Mouse (Mus musculus): ENCODE measurements around the gene E130114P18Rik.

E130114P18Rik gene

GRCm38 (mm10) chr4:97636569-97636968, 141.3 kb downstream of the E130114P18Rik start:
- no peak for DNase-seq

GRCm38 (mm10) chr4:97635757-97636292, 142.1 kb downstream of the E130114P18Rik start:
- no peak for DNase-seq

GRCm38 (mm10) chr4:97635296-97635755, 142.6 kb downstream of the E130114P18Rik start:
- DNase-seq = no peak

GRCm38 (mm10) chr4:97628881-97629605, 148.8 kb downstream of the E130114P18Rik start:
- no peak for DNase-seq

- DNase-seq = no peak
These were observed 151.7 kb downstream of the E130114P18Rik start for GRCm38 (mm10) chr4:97626002-97626720.

- no peak for DNase-seq
These were observed 154.7 kb downstream of the E130114P18Rik start for GRCm38 (mm10) chr4:97623165-97623564.

GRCm38 (mm10) chr4:97621731-97622130, 156.1 kb downstream of the E130114P18Rik start:
- no peak for DNase-seq

- no peak for DNase-seq
These were observed 157.5 kb downstream of the E130114P18Rik start for GRCm38 (mm10) chr4:97620409-97620808.

- no peak for DNase-seq
These were observed 159.1 kb downstream of the E130114P18Rik start for GRCm38 (mm10) chr4:97618668-97619373.

- DNase-seq = no peak
These were observed 162.8 kb downstream of the E130114P18Rik start for GRCm38 (mm10) chr4:97615031-97615430.

GRCm38 (mm10) chr4:97611251-97611847, 166.5 kb downstream of the E130114P18Rik start:
- no peak for DNase-seq

GRCm38 (mm10) chr4:97609831-97610727, 167.8 kb downstream of the E130114P18Rik start:
- no peak for DNase-seq

GRCm38 (mm10) chr4:97609329-97609728, 168.5 kb downstream of the E130114P18Rik start:
- DNase-seq = no peak

- no peak for DNase-seq
These were observed 169.2 kb downstream of the E130114P18Rik start for GRCm38 (mm10) chr4:97608728-97609127.

- DNase-seq = no peak
These were observed 169.7 kb downstream of the E130114P18Rik start for GRCm38 (mm10) chr4:97608134-97608533.

GRCm38 (mm10) chr4:97607169-97607568, 170.7 kb downstream of the E130114P18Rik start:
- no peak for DNase-seq

GRCm38 (mm10) chr4:97606524-97606923, 171.4 kb downstream of the E130114P18Rik start:
- no peak for DNase-seq

GRCm38 (mm10) chr4:97602579-97602978, 175.3 kb downstream of the E130114P18Rik start:
- no peak for DNase-seq

GRCm38 (mm10) chr4:97600875-97601835, 176.7 kb downstream of the E130114P18Rik start:
- no peak for DNase-seq

- DNase-seq = no peak
These were observed 180.4 kb downstream of the E130114P18Rik start for GRCm38 (mm10) chr4:97597443-97597842.
